Mouse (Mus musculus): Measurements from ENCODE around the gene Scin. TPM values are rescaled to one million over a fixed set of nuclear protein-coding genes. Genes with fewer than 3 reads are reported as not detected.

The Scin gene
- polyA plus RNA-seq, 1 experiment = 79.2 TPM

DNA sequence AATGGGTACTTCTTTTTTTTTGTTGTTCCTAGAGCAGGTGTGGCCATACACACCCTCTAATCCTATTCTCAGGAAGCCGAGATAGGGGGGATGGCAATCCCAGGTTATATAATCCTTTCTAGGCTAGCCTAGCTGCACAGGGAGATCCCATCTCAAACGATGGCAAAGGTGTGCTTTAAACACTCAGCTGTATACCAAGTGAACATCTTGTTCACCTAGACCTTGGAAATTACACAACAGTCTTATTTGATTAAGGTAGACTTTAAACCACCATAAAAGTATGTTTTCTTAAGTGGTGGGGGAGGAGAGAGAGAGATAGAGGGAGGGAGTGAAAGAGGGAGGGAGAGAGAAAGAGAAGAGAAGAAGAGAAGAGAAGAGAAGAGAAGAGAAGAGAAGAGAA, 26.7 kb upstream of the Scin start:
- 30% methylated on average over 2 of the region's 2 CpGs for WGBS
- H3K4me3 ChIP-seq (ENCODE audit: low read depth, low read length) = no peak overlapping the region
- TF ChIP-seq CTCF (IDR thresholded peaks at IDR 0.05; ENCODE audit: extremely low read depth, insufficient read length, insufficient replicate concordance, low read depth, low read length) (no peak), POLR2A (IDR thresholded peaks at IDR 0.05; ENCODE audit: low read depth, low read length) (no peak)
- H3K27me3 ChIP-seq (ENCODE audit: control insufficient read depth, insufficient read depth, low read length) = no peaks in the 10 kb centered on the region
- H3K4me1 ChIP-seq (ENCODE audit: control insufficient read depth, insufficient read depth, insufficient read length, low read length) = peaks cover 2% of the 10 kb centered on the region; the same call in 1 of the 2 replicates
- no peak overlapping the region for H3K27ac ChIP-seq (ENCODE audit: insufficient read depth, low read depth, low read length)
- H3K36me3 ChIP-seq (ENCODE audit: control insufficient read depth, insufficient read depth, low read length) = no peaks in the 10 kb centered on the region

DNA sequence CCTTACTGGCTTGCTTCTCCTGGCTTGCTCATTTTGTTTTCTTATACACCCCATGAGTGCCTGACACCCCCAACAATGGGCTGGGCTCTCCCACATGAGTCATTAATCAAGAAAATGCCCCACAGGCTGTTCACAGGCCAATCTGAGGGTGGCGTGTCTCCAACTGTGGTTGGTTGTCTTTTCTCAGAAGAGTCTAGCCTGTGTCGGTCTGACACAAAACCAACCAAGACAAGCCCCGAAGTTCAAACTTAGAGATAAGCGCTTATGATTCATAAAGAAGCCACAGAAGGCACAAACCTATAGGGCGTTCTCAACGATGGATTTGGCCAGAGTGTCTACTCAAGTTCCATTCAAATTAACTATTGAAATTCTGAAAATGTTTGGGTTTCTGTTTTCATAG, 20.2 kb upstream of the Scin start:
- no peak for TF ChIP-seq POLR2A (IDR thresholded peaks at IDR 0.05; ENCODE audit: low read depth, low read length)
- TF ChIP-seq CTCF (IDR thresholded peaks at IDR 0.05; ENCODE audit: extremely low read depth, insufficient read length, insufficient replicate concordance, low read depth, low read length) = no peak
- H3K4me1 ChIP-seq (ENCODE audit: control insufficient read depth, insufficient read depth, insufficient read length, low read length) = peaks cover 2% of the 10 kb centered on the region; the same call in 1 of the 2 replicates
- no peaks in the 10 kb centered on the region for H3K27me3 ChIP-seq (ENCODE audit: control insufficient read depth, insufficient read depth, low read length)
- 83% methylated on average over 6 of the region's 6 CpGs for WGBS
- no peak overlapping the region for H3K27ac ChIP-seq (ENCODE audit: insufficient read depth, low read depth, low read length)
- no peaks in the 10 kb centered on the region for H3K36me3 ChIP-seq (ENCODE audit: control insufficient read depth, insufficient read depth, low read length)
- H3K4me3 ChIP-seq (ENCODE audit: low read depth, low read length) = no peak overlapping the region

- WGBS = 71% methylated on average over 8 of the region's 8 CpGs
- no peak overlapping the region for H3K27ac ChIP-seq (ENCODE audit: insufficient read depth, low read depth, low read length)
- H3K4me3 ChIP-seq (ENCODE audit: low read depth, low read length) = no peak overlapping the region
- H3K36me3 ChIP-seq (ENCODE audit: control insufficient read depth, insufficient read depth, low read length) = no peaks in the 10 kb centered on the region
- no peaks in the 10 kb centered on the region for H3K4me1 ChIP-seq (ENCODE audit: control insufficient read depth, insufficient read depth, insufficient read length, low read length)
- TF ChIP-seq POLR2A (IDR thresholded peaks at IDR 0.05; ENCODE audit: low read depth, low read length) (no peak), CTCF (IDR thresholded peaks at IDR 0.05; ENCODE audit: extremely low read depth, insufficient read length, insufficient replicate concordance, low read depth, low read length) (no peak)
- no peaks in the 10 kb centered on the region for H3K27me3 ChIP-seq (ENCODE audit: control insufficient read depth, insufficient read depth, low read length)
Measured at GRCm38 (mm10) chr12:40152353-40153069, 18.5 kb upstream of the Scin start.

DNA sequence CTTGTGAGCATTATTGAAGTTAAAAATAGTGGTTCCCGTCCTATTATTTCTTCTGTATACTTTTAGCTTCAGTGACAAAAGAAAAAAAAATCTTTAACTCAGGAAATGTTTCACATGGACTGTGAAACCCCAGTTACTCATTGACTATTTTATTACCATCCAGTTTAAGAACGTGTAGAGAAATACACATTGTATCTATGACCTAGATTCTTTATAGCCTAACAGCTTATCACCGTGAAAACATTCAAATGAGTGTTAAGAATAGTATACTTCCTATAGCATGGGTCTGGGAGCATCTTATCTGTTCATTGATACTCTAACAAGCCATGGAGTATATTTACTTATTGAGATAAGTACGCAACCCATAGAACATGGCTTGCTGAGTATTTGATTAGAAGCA, 13.3 kb upstream of the Scin start:
- WGBS = 25% methylated on average over 4 of the region's 4 CpGs

GRCm38 (mm10) chr12:40146510-40146909, 12.5 kb upstream of the Scin start:
- TF ChIP-seq CTCF (IDR thresholded peaks at IDR 0.05; ENCODE audit: extremely low read depth, insufficient read length, insufficient replicate concordance, low read depth, low read length) = no peak
- no peak overlapping the region for H3K27ac ChIP-seq (ENCODE audit: insufficient read depth, low read depth, low read length)
- H3K36me3 ChIP-seq (ENCODE audit: control insufficient read depth, insufficient read depth, low read length) = no peaks in the 10 kb centered on the region
- peaks cover 2% of the 10 kb centered on the region; the same call in 1 of the 2 replicates for H3K4me1 ChIP-seq (ENCODE audit: control insufficient read depth, insufficient read depth, insufficient read length, low read length)
- no peaks in the 10 kb centered on the region for H3K27me3 ChIP-seq (ENCODE audit: control insufficient read depth, insufficient read depth, low read length)
- no peak overlapping the region for H3K4me3 ChIP-seq (ENCODE audit: low read depth, low read length)
- 30% methylated on average over 5 of the region's 5 CpGs for WGBS

More for the DNA sequence above, 13.3 kb upstream of the Scin start:
- H3K27ac ChIP-seq (ENCODE audit: insufficient read depth, low read depth, low read length) = no peak overlapping the region
- no peaks in the 10 kb centered on the region for H3K27me3 ChIP-seq (ENCODE audit: control insufficient read depth, insufficient read depth, low read length)
- no peak overlapping the region for H3K4me3 ChIP-seq (ENCODE audit: low read depth, low read length)
- H3K36me3 ChIP-seq (ENCODE audit: control insufficient read depth, insufficient read depth, low read length) = no peaks in the 10 kb centered on the region
- H3K4me1 ChIP-seq (ENCODE audit: control insufficient read depth, insufficient read depth, insufficient read length, low read length) = peaks cover 2% of the 10 kb centered on the region; the same call in 1 of the 2 replicates
- no peak for TF ChIP-seq CTCF (IDR thresholded peaks at IDR 0.05; ENCODE audit: extremely low read depth, insufficient read length, insufficient replicate concordance, low read depth, low read length)
- no peak for TF ChIP-seq POLR2A (IDR thresholded peaks at IDR 0.05; ENCODE audit: low read depth, low read length)

DNA sequence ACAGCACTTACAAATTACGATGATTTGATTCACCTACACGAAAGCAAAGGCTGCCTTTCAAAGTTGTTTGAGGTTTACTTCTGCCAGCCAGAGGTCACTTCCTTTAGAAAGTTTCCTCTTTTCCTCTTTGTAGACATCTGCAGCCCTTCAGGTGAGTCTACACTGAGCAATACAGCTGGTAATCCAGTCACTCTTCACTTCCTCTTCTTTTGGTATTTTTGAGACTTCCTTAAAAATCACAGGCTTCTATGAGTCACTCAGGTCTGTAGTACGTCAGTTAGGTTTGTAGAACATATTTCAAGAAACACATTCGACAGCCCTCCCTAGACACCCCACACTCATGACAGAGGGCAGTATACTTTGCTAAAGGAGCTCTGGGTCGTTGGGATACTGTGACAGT, 6.7 kb upstream of the Scin start:
- Histone ChIP-seq H3K27me3 (ENCODE audit: control insufficient read depth, insufficient read depth, low read length) (no peaks in the 10 kb centered on the region), H3K4me1 (ENCODE audit: control insufficient read depth, insufficient read depth, insufficient read length, low read length) (peaks cover 7% of the 10 kb centered on the region; the same call in 1 of the 2 replicates), H3K36me3 (ENCODE audit: control insufficient read depth, insufficient read depth, low read length) (no peaks in the 10 kb centered on the region), H3K4me3 (ENCODE audit: low read depth, low read length) (no peak overlapping the region), H3K27ac (ENCODE audit: insufficient read depth, low read depth, low read length) (peak overlapping the region; percentile 49)
- 72% methylated on average over 5 of the region's 5 CpGs for WGBS
- TF ChIP-seq POLR2A (IDR thresholded peaks at IDR 0.05; ENCODE audit: low read depth, low read length) = no peak
- TF ChIP-seq CTCF (IDR thresholded peaks at IDR 0.05; ENCODE audit: extremely low read depth, insufficient read length, insufficient replicate concordance, low read depth, low read length) = no peak

DNA sequence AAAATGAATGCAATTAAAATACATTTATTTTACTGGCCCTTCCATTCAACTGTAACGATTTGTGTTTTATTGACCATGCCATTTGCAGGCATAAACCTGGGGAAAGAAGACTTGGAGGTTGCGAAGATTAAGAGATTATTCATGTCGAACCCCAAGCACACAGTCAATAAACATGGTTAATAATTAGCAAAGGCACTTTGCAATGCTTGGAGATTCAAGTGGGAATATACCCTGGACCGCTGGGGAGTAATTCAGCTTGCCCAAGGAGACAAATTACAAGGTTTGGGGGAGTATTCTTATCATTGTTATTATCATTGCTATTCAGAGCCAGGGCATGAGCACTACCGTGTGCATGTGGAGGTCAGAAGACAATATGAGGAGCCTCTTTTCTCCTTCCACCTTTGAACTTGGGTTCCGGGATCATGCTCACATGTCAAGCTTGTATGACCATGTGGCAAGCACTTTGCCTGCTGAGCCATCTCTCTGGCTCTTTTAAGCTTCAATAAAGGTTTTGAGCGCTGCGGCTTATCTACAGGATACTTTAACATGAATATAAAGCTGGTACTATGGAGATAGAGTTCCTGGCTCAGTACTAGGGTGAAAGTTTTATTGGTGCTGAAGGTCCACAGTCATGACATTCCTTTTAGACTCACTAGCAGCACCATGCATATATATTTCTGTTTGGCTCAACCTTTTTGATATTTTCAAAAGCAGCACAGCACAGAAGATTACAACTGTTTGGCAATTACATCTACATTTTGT, 5.6 kb upstream of the Scin start:
- WGBS = 28% methylated on average over 8 of the region's 8 CpGs
- peak overlapping the region; percentile 79 for H3K27ac ChIP-seq (ENCODE audit: insufficient read depth, low read depth, low read length)
- no peaks in the 10 kb centered on the region for H3K36me3 ChIP-seq (ENCODE audit: control insufficient read depth, insufficient read depth, low read length)
- no peak overlapping the region for H3K4me3 ChIP-seq (ENCODE audit: low read depth, low read length)
- no peak for TF ChIP-seq POLR2A (IDR thresholded peaks at IDR 0.05; ENCODE audit: low read depth, low read length)
- TF ChIP-seq CTCF (IDR thresholded peaks at IDR 0.05; ENCODE audit: extremely low read depth, insufficient read length, insufficient replicate concordance, low read depth, low read length) = no peak
- H3K4me1 ChIP-seq (ENCODE audit: control insufficient read depth, insufficient read depth, insufficient read length, low read length) = peaks cover 5% of the 10 kb centered on the region; the same call in 1 of the 2 replicates
- no peaks in the 10 kb centered on the region for H3K27me3 ChIP-seq (ENCODE audit: control insufficient read depth, insufficient read depth, low read length)
